Mouse (Mus musculus) liver, postnatal 0 days (tissue): ENCODE results near the gene Susd4. TPM values are rescaled to one million over a fixed set of nuclear protein-coding genes. Genes with fewer than 3 reads are reported as not detected.

Experiments used
- ATAC-seq: fragments of 200-750 bp; cut with Nextera tagmentation; 2 replicates; pipeline ENCODE4 v1.8.0; 2017; ENCODE audit warnings: mild to moderate bottlenecking, moderate library complexity
- DNase-seq: peaks from one replicate; pipeline ENCODE4 v3.0.0-alpha.2; 2016
- H3K27ac ChIP-seq: fragments of 300-500 bp; sonication (generic); 2 replicates; pipeline ENCODE4 v1.5.1; 2014; ENCODE audit warnings: antibody characterized with exemption, moderate library complexity, mild to moderate bottlenecking, low read depth
- H3K27me3 ChIP-seq: fragments of 300-500 bp; sonication (generic); 2 replicates; pipeline ENCODE4 v1.6.1; 2014; ENCODE audit warnings: low read length, control low read depth, mixed read lengths; ENCODE audit not compliant: insufficient read depth
- H3K36me3 ChIP-seq: fragments of 300-500 bp; sonication (generic); replicated peaks from 2 replicates; pipeline ENCODE4 v1.6.1; 2014; ENCODE audit warnings: mild to moderate bottlenecking, control low read depth, low read length, moderate library complexity, mixed read lengths; ENCODE audit not compliant: insufficient read depth
- H3K4me1 ChIP-seq: fragments of 300-500 bp; sonication (generic); 2 replicates; pipeline ENCODE4 v1.6.1; 2014; ENCODE audit warnings: antibody characterized with exemption, mild to moderate bottlenecking, control low read depth; ENCODE audit not compliant: insufficient read depth
- H3K4me2 ChIP-seq: fragments of 300-500 bp; sonication (generic); 2 replicates; pipeline ENCODE4 v1.6.1; 2014; ENCODE audit warnings: low read depth, mild to moderate bottlenecking, low read length, moderate library complexity, mixed read lengths
- H3K4me3 ChIP-seq: fragments of 300-500 bp; sonication (generic); 2 replicates; pipeline ENCODE4 v1.5.1; 2014; ENCODE audit warnings: low read depth, low read length
- H3K9ac ChIP-seq: fragments of 300-500 bp; sonication (generic); replicated peaks from 2 replicates; pipeline ENCODE4 v1.6.1; 2014; ENCODE audit warnings: mild to moderate bottlenecking, moderate library complexity
- H3K9me3 ChIP-seq: fragments of 300-500 bp; sonication (generic); 2 replicates; pipeline ENCODE4 v1.6.1; 2016; ENCODE audit warnings: mild to moderate bottlenecking, control low read depth, low read length, mixed read lengths
- CTCF ChIP-seq: sonication (generic); IDR thresholded peaks from 2 replicates; pipeline ENCODE4 v1.5.1; 2016; ENCODE audit warnings: antibody characterized with exemption, low read depth
- EP300 ChIP-seq: IDR thresholded peaks from 2 replicates; pipeline ENCODE4 v1.6.1; 2016; ENCODE audit warnings: antibody characterized with exemption, low read depth, mild to moderate bottlenecking
- WGBS: fragments of 180-500 bp; shearing (Covaris S2); extraction: QIAGEN DNeasy Blood & Tissue Kit; methylation state at CpG from one replicate; pipeline ENCODE4 v1.1.7; 2014; ENCODE audit not compliant: insufficient replicate concordance; 5-methylcytosine and 5-hydroxymethylcytosine counted together
- polyA plus RNA-seq: library from polyadenylated mRNA; unstranded; fragments of >200 nt; fragmentation: Nextera tagmentation; extraction: Ambion mirVana; gene quantifications from 2 replicates; pipeline ENCODE4 v1.2.1, GENCODE M21; 2015

Susd4 gene
- polyA plus RNA-seq, 1 experiment from 2014 or later = 1.9 TPM

DNA sequence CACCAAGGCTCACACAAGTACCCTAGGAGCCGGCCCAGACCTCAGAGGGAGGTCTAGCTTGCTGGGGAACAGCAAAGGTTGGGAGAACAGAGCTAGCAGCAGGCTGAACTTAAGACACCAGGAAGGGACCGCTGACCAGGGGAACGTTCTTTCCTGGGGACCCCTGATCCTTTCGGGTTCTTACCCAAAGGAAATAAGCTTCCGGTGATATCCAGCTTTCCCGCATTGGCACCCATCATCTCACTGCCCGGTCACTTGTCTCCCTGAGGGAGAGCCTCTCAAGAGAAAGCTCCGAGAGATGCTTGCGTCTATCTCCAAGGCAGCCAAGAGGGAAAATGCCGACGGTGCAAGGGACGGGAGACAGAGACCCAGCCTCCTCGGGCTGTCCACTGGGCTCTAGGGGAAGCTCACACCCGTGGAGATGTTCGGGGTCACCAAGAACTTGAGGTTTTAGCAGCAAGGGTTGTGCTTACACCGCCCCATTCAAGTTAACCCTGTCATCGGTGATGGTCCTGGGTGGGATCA is 407 bp upstream of the Susd4 start:
- DNase-seq = no peak
- Histone ChIP-seq H3K27me3 (peaks cover 19% of the 10 kb centered on the region), H3K36me3 (no peaks in the 10 kb centered on the region), H3K4me2 (peak overlapping the region; percentile 84), H3K27ac (no peak overlapping the region), H3K4me3 (peak overlapping the region; percentile 57; the same call in 1 of the 2 replicates), H3K9me3 (no peaks in the 10 kb centered on the region), H3K9ac (no peak overlapping the region), H3K4me1 (peaks cover 9% of the 10 kb centered on the region)
- WGBS = 16% methylated on average over 17 of the region's 17 CpGs
- 0 out of 2 replicates have a peak, but pooled peaks have one; percentile 6 for ATAC-seq
- TF ChIP-seq CTCF = no peak
- TF ChIP-seq EP300 = no peak

DNA sequence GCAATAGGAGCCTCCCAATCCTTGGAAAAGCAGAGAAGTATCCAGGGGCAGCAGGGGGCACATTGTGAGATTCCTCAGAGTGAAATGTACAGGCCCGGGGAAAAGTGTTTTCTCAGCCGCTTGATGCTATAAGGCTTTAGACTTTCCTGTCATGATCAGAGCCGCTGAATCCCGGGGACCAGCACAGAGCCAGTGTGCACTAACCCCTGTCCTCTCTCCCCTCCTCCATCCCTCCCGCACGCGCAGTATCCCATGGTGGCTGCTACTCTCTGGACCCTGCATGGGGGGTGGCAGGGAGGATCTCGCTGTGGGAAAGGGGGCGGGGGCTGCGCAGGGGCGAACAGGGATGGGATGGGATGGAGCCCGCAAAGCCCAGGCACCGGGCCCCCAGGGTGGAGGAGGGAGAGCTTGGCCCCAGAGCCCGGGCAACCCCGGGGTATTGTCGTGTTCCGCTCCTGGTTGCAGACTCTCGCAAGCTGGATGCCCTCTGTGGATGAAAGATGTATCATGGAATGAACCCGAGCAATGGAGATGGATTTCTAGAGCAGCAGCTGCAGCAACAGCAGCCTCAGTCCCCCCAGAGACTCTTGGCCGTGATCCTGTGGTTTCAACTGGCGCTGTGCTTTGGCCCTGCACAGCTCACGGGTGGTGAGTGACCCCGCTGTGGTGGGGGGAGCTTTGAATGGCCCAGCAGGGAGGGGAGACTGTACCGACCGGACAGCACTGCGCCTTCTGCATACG is 1.1 kb downstream of the Susd4 start:
- peaks cover 19% of the 10 kb centered on the region for H3K27me3 ChIP-seq
- peak overlapping the region; percentile 84 for H3K4me2 ChIP-seq
- peak overlapping the region; percentile 26; the same call in 1 of the 2 replicates for H3K9ac ChIP-seq
- H3K9me3 ChIP-seq = peaks cover 2% of the 10 kb centered on the region; the same call in 1 of the 2 replicates
- 0 out of 2 replicates have a peak, but pooled peaks have one; percentile 41 for ATAC-seq
- no peaks in the 10 kb centered on the region for H3K36me3 ChIP-seq
- no peak for TF ChIP-seq CTCF
- no peak for TF ChIP-seq EP300
- H3K4me1 ChIP-seq = peaks cover 9% of the 10 kb centered on the region
- no peak for DNase-seq
- H3K27ac ChIP-seq = no peak overlapping the region
- WGBS = 6% methylated on average over 27 of the region's 27 CpGs
- H3K4me3 ChIP-seq = peak overlapping the region; percentile 57

- ATAC-seq (no peak), DNase-seq (no peak)
- no peaks in the 10 kb centered on the region for H3K4me1 ChIP-seq
- H3K36me3 ChIP-seq = no peaks in the 10 kb centered on the region
- no peak overlapping the region for H3K4me3 ChIP-seq
- H3K9ac ChIP-seq = no peak overlapping the region
- TF ChIP-seq CTCF = no peak
- no peak for TF ChIP-seq EP300
- WGBS = 79% methylated on average over 7 of the region's 7 CpGs
- no peak overlapping the region for H3K4me2 ChIP-seq
- no peak overlapping the region for H3K27ac ChIP-seq
- no peaks in the 10 kb centered on the region for H3K9me3 ChIP-seq
- H3K27me3 ChIP-seq = no peaks in the 10 kb centered on the region
Observed at GRCm38 (mm10) chr1:182775576-182775975, 11.9 kb downstream of the Susd4 start.

DNA sequence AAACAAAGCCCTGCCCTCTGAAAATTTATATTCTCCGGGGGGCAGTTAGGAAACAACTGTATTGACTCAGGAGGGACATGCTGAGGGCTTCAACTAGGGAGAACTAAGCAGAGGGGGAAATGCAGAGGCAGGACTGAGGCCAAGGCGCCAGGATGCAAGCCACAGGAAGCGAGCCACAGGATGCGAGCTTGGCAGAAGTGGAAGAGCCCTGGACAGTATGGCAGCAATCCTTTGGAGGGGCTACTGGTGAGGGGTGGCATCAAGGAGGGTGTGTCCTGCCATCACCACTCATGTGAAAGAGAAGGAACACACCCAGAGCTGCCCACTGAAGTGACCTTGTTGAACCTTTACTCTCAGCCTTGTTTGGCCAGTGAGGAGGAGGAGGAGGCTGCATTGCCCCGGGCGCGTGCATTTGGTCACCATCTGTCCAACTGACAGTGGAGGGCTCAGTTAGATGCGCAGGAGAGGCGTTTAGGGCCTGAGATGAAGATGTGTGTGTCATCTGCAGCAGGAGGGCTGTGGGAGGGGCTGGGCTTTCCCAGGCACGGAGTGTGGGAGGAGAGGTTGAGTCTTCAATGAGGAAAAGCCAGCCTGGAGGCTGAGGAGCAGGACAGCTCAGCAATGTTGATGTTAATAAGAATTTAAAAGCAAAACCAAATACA is 13.2 kb downstream of the Susd4 start:
- Histone ChIP-seq H3K27me3 (no peaks in the 10 kb centered on the region), H3K9me3 (no peaks in the 10 kb centered on the region), H3K4me1 (no peaks in the 10 kb centered on the region), H3K9ac (no peak overlapping the region), H3K36me3 (no peaks in the 10 kb centered on the region), H3K4me3 (no peak overlapping the region), H3K27ac (no peak overlapping the region), H3K4me2 (no peak overlapping the region)
- 54% methylated on average over 10 of the region's 10 CpGs for WGBS
- TF ChIP-seq CTCF (no peak), EP300 (no peak)
- DNase-seq = no peak
- no peak for ATAC-seq

DNA sequence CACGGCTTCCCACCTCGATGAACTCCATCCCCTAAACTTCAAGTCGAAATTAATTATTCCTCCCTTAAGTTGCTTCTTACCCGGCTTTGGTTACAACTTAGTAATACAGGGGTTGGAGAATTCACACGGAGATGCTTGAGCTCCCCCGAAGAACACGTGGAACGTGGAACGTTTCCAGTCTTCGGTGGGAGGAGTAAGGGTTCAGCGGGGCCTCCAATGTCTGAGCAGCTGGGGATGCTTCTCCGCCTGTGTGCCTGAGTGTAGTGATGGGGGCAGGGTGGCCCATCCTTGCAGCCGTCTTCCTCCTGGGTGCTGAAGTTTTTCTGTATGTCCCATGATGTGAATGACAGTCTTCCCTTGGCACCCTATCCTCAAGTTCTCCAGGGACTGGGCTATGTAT is 14.6 kb downstream of the Susd4 start:
- TF ChIP-seq CTCF = no peak
- TF ChIP-seq EP300 = no peak
- DNase-seq (no peak), ATAC-seq (no peak)
- H3K4me3 ChIP-seq = no peak overlapping the region
- no peaks in the 10 kb centered on the region for H3K4me1 ChIP-seq
- H3K36me3 ChIP-seq = no peaks in the 10 kb centered on the region
- no peak overlapping the region for H3K4me2 ChIP-seq
- no peak overlapping the region for H3K9ac ChIP-seq
- H3K9me3 ChIP-seq = no peaks in the 10 kb centered on the region
- WGBS = 76% methylated on average over 13 of the region's 13 CpGs
- no peak overlapping the region for H3K27ac ChIP-seq
- no peaks in the 10 kb centered on the region for H3K27me3 ChIP-seq

DNA sequence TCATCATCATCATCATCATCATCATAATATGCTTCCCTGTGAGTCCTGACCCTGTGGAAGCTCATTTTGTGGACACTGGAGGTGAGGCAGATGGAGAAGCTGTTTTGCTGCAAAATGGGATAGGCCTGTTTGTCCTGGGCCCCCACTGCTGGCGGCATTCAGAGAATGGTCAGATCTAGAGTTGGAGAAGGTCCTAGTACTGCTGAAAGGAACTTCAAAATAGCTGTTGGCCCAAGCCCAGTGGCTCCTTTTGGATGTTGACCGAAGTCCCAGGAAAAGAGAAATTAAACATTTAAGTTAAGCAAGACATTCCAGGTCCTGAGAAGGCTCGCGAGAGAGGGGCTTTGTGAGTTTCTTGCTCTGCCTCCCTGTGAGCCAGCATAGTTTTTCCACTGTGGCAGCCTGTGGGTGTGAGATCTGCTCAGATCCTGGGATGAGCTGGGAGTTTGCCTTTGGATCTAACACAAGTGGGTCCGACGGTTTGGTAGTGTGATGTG is 15.4 kb downstream of the Susd4 start:
- no peak overlapping the region for H3K27ac ChIP-seq
- no peak overlapping the region for H3K9ac ChIP-seq
- no peaks in the 10 kb centered on the region for H3K36me3 ChIP-seq
- no peak overlapping the region for H3K4me3 ChIP-seq
- DNase-seq (no peak), ATAC-seq (no peak)
- H3K27me3 ChIP-seq = no peaks in the 10 kb centered on the region
- no peak for TF ChIP-seq CTCF
- TF ChIP-seq EP300 = no peak
- H3K9me3 ChIP-seq = no peaks in the 10 kb centered on the region
- H3K4me1 ChIP-seq = no peaks in the 10 kb centered on the region
- no peak overlapping the region for H3K4me2 ChIP-seq
- 75% methylated on average over 6 of the region's 6 CpGs for WGBS
